ENCODE assay signal across 10 mouse cellular contexts in the genomic region with DNA sequence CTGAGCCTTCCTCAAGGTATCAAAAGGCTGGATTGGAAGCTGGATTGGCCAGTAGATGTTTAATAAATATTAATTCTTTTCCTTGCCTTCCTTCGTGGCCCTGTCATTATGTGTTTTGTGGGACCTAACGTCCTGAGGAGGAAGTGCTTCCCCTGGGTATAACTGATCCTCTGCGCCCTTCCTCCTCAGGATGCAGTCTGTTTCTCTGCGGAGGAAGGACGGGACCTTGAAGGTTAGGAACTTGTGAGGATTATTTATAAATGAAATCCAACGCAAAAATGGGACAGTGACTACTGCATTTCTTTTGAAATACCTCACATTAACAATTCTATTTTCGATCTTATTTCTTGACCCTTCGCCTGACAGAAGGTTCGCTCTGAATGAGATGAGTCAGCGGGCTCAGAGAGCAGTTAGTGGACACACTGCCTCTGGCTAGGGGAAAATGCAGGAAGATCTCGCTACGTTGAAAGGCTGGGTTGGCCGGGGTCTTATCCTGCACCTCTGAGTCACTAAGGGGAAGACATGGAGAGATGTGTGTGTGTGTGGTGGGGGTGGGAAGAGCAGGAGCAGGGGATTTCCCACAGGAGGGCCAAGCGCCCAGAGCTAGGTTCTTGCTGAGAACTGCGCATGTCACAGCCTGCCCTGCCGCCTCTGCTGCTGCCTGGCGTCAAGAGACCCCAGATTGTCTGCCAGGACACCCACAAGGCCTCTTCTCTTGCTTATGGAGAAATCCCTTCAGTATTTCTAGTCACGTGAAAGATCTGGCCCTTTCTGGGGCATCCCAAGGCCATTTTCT. TPM values are rescaled to one million over a fixed set of nuclear protein-coding genes. Genes with fewer than 3 reads are reported as not detected.
DNase-seq lines count a peak whose midpoint lies in the region; ATAC-seq and TF ChIP-seq lines count a peak whose summit lies in the region.
"Had no signal": no experiment of that assay in that cellular context is flagged by ENCODE, and none has a peak within 500 bp of the region (broad histone marks: within the 10 kb centered on the region; RNA-seq: fewer than 3 reads in every experiment).

No protein-coding gene starts in this region.

- no peaks in the 10 kb centered on the region for H3K36me3 ChIP-seq in heart, embryonic 15.5 days
- H3K36me3 ChIP-seq in myocyte (ENCODE audit: control insufficient read depth, insufficient read depth): no peaks in the 10 kb centered on the region
- H3K36me3 ChIP-seq in midbrain, embryonic 16.5 days (ENCODE audit: control insufficient read depth, insufficient read depth, low read length): no peaks in the 10 kb centered on the region
- H3K36me3 ChIP-seq: neural tube, embryonic 13.5 days had no signal

- 59% methylated on average over 18 of the region's 18 CpGs for WGBS in heart, embryonic 15.5 days
- 80% methylated on average over 18 of the region's 18 CpGs for WGBS in midbrain, embryonic 16.5 days

- H3K4me2 ChIP-seq in heart, embryonic 15.5 days: peak overlapping the region; percentile 24
- peak overlapping the region; percentile 7 for H3K4me2 ChIP-seq in myocyte (ENCODE audit: low read depth)
- no peak overlapping the region for H3K4me2 ChIP-seq in midbrain, embryonic 16.5 days (ENCODE audit: low read length)
- H3K4me2 ChIP-seq: neural tube, embryonic 13.5 days had no signal

- no peaks in the 10 kb centered on the region for H3K27me3 ChIP-seq in heart, embryonic 15.5 days
- no peaks in the 10 kb centered on the region for H3K27me3 ChIP-seq in myocyte (ENCODE audit: control insufficient read depth, insufficient read depth, insufficient read length)
- no peaks in the 10 kb centered on the region for H3K27me3 ChIP-seq in midbrain, embryonic 16.5 days (ENCODE audit: control insufficient read depth, insufficient read depth, low read depth, low read length)
- H3K27me3 ChIP-seq: neural tube, embryonic 13.5 days had no signal

- peak overlapping the region; percentile 74 for H3K27ac ChIP-seq in heart, embryonic 15.5 days
- no peak overlapping the region for H3K27ac ChIP-seq in midbrain, embryonic 16.5 days (ENCODE audit: low read length)
- H3K27ac ChIP-seq: neural tube, embryonic 13.5 days had no signal

- peak; percentile 54 for DNase-seq in kidney, postnatal 10 days
- no peak for DNase-seq in kidney, adult 8-10 months
- peak; percentile 53 for DNase-seq in R1 (ENCODE audit: low read depth, low spot score)
- DNase-seq in urinary bladder, postnatal 25 days (ENCODE audit: low spot score): no peak
- DNase-seq in gastrocnemius, postnatal 10 days: no peak

- no peak for ATAC-seq in heart, embryonic 15.5 days (replicated peaks; ENCODE audit: insufficient number of reproducible peaks, insufficient read depth, low FRiP score, low read depth)
- ATAC-seq in midbrain, embryonic 16.5 days: no peak; the same call in 1 of the 2 replicates

- no peak for TF ChIP-seq POLR2A in myocyte (IDR thresholded peaks at IDR 0.05; ENCODE audit: insufficient read length, low read depth)

- peaks cover 27% of the 10 kb centered on the region for H3K4me1 ChIP-seq in heart, embryonic 15.5 days (replicated peaks)
- H3K4me1 ChIP-seq in midbrain, embryonic 16.5 days (ENCODE audit: control insufficient read depth, insufficient read depth, low read length): peaks cover 5% of the 10 kb centered on the region; the same call in 1 of the 2 replicates

- no peak overlapping the region for H3ac ChIP-seq in myocyte (ENCODE audit: control insufficient read depth, insufficient read length)

- H3K79me2 ChIP-seq in myocyte (ENCODE audit: control insufficient read depth, insufficient read depth): no peaks in the 10 kb centered on the region

- 0 out of 2 replicates have a peak overlapping the region, but pooled peaks have one; percentile 1 for H3K9ac ChIP-seq in heart, embryonic 15.5 days
- no peak overlapping the region for H3K9ac ChIP-seq in midbrain, embryonic 16.5 days (ENCODE audit: low read depth, low read length)
- H3K9ac ChIP-seq: neural tube, embryonic 13.5 days had no signal

- no peaks in the 10 kb centered on the region for H3K9me3 ChIP-seq in heart, embryonic 15.5 days (replicated peaks)
- H3K9me3 ChIP-seq in midbrain, embryonic 16.5 days (replicated peaks; ENCODE audit: control insufficient read depth, low read length, poor library complexity, severe bottlenecking): no peaks in the 10 kb centered on the region
- H3K9me3 ChIP-seq: neural tube, embryonic 13.5 days had no signal

- H3K4me3 ChIP-seq in heart, embryonic 15.5 days: no peak overlapping the region
- H3K4me3 ChIP-seq in myocyte: no peak overlapping the region
- no peak overlapping the region for H3K4me3 ChIP-seq in midbrain, embryonic 16.5 days (ENCODE audit: low read depth, low read length)
- H3K4me3 ChIP-seq: neural tube, embryonic 13.5 days had no signal

TF ChIP-seq in myocyte, 11 proteins besides CTCF, POLR2A, EP300 and RAD21:
- TF ChIP-seq E2F4 (IDR thresholded peaks at IDR 0.05; ENCODE audit: insufficient read depth) (no peak), POLR2AphosphoS2 (IDR thresholded peaks at IDR 0.05; ENCODE audit: insufficient read length, low read depth) (no peak), CEBPB (IDR thresholded peaks at IDR 0.05; ENCODE audit: insufficient read depth, poor library complexity, severe bottlenecking) (no peak), MYOG (IDR thresholded peaks at IDR 0.05; ENCODE audit: control insufficient read depth in 1 of 3, insufficient read depth in 1 of 3, insufficient read length in 2 of 3, low read depth in 2 of 3) (no peak), TCF3 (IDR thresholded peaks at IDR 0.05; ENCODE audit: insufficient read length, low read depth) (no peak), MAX (IDR thresholded peaks at IDR 0.05; ENCODE audit: low read depth) (no peak)

RNA-seq across cellular contexts. Expression of a gene that starts 3.2 kb away (rescaled TPM):
- 75.6 and 126 TPM in 2 replicates for polyA plus RNA-seq in heart, embryonic 15.5 days (2015; fragmentation: Nextera tagmentation; extraction: Ambion mirVana)
- 90.2 TPM for polyA plus RNA-seq in myocyte (2012; fragmentation: generic; extraction: Trizol)
- polyA plus RNA-seq in midbrain, embryonic 16.5 days (2015; fragmentation: Nextera tagmentation; extraction: Ambion mirVana): 11.9 and 12.7 TPM in 2 replicates
- total RNA-seq in gastrocnemius, postnatal 10 days (2021): 10 to 100 TPM; 17.9 to 23.9 TPM

RNA-seq across cellular contexts. Expression of a gene that starts 14.9 kb away (rescaled TPM):
- polyA plus RNA-seq in heart, embryonic 15.5 days (2015; fragmentation: Nextera tagmentation; extraction: Ambion mirVana): 0.18 and 0.26 TPM in 2 replicates
- polyA plus RNA-seq in myocyte (2012; fragmentation: generic; extraction: Trizol): 0.12 TPM
- 0.08 TPM in 1 of 2 replicates, not detected in the other for polyA plus RNA-seq in midbrain, embryonic 16.5 days (2015; fragmentation: Nextera tagmentation; extraction: Ambion mirVana)
- not detected for total RNA-seq in gastrocnemius, postnatal 10 days (2021)
- total RNA-seq: gastrocnemius, postnatal 36 days had no signal
- polyA plus RNA-seq: neural tube, embryonic 13.5 days had no signal

RNA-seq across cellular contexts. Expression of a gene that starts 16.5 kb away (rescaled TPM):
- 0.27 and 0.87 TPM in 2 replicates for polyA plus RNA-seq in heart, embryonic 15.5 days (2015; fragmentation: Nextera tagmentation; extraction: Ambion mirVana)
- polyA plus RNA-seq in myocyte (2012; fragmentation: generic; extraction: Trizol): 0.05 TPM
- 0.18 TPM in 1 of 2 replicates, not detected in the other for polyA plus RNA-seq in midbrain, embryonic 16.5 days (2015; fragmentation: Nextera tagmentation; extraction: Ambion mirVana)
- total RNA-seq in gastrocnemius, postnatal 10 days (2021): under 1 TPM; 0.21 to 0.29 TPM
- total RNA-seq: gastrocnemius, postnatal 36 days had no signal
- polyA plus RNA-seq: neural tube, embryonic 13.5 days had no signal

Comparison
In these comparisons a context has a peak if more than half of its experiments do, and no peak if none do; other contexts are left out.
1. DNase-seq: peak in kidney, postnatal 10 days (single experiment) and R1 (single experiment); none in kidney, adult 8-10 months (0 of 2), urinary bladder, postnatal 25 days (single experiment) and gastrocnemius, postnatal 10 days (single experiment).